Mouse (Mus musculus): ENCODE data around the gene Anks1. TPM values are rescaled to one million over a fixed set of nuclear protein-coding genes. Genes with fewer than 3 reads are reported as not detected.

The Anks1 gene
- total RNA-seq, 4 experiments from 2014 or later, result 6.3 to 9.2 (median 7.9) TPM

DNA sequence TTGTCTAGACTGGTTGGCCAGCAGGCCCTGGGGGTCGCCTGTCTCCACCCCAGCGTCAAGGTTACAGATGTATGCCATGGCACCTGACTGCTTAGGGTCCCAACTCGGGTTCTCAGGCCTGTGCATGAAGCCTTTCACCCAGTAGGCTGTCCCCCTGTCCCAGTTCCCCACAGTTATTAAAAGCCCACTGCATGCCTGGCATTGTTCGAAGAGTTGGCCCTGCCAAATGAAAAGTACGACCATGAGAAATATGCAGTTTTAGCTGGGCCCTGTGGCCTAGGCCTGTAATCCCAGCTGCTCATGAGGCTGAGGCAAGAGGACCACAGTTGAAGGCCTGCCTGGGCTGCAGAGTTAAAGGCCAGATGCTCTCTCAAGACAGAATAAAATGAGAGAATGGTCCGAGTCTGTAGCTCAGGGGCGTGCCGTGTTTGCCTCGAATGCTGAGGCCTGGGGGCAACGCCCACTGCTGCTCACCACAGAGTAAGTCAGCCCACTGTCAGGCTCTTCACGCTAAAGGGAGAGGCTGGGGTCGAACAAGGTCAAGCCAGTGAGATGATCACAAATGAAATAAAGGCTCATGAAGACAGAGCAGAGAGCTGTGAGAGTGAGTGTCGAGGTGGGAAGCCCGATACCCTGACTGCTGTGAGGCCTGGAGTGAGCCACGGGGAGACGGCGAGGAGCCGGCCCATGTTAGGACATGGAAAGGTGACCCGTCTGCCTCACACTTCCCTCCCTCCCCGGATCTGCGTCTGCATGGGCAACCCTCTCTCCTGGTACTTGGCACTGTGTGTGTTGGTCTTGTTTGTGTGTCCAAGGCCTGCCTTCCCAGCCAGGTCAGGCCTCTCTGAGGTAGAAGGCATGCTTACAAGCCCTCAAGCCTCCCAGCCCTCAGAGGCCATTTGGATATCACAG lies 110.9 kb downstream of the Anks1 start:
- peak in 1 of 2 experiments; percentile 41 for DNase-seq (ENCODE audit: low spot score in 2 of 2)

- DNase-seq (ENCODE audit: low spot score in 2 of 2), result no peak
These were observed 112.8 kb downstream of the Anks1 start for GRCm38 (mm10) chr17:28021911-28022310.

DNA sequence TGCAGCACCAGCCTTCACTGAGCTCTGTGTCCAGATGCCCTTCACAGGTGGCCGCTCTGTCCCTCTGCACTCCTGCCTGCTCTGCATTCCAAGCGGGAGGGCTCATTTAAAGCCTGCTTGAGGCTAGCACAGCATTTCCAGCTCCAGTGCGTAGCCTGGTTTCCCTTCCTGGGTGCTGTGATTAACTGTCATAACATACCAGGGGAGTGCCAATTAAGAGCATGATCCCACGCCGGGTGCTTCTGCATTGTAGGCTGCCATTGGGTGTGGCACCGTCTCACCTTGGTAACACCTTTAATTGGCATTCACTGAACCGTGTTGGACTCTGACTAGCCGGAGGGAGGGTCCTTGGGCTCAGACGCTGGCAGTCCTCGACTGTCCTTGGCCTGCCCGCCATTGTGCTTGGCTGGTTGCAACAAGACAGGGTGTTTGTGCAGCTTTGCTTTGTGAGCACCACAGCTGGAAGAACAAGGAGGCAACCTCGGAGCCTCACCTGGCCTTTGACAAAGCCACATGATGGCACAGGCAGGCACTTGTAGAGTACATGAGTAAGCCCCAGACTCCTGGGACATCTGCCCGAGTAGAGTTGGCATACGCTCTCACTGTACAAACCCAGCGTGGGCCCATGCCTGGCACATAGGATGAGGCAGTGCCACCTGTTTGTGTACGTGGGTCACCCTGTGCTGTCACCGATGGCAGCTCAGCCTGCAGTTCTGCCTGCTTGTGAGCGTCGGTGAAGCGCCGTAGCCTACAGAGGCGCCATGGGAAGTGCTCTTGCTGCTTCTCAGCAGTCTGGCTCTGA lies 113.9 kb downstream of the Anks1 start:
- DNase-seq (ENCODE audit: low spot score in 2 of 2), result no peak

GRCm38 (mm10) chr17:28025541-28025961 lies 116.4 kb downstream of the Anks1 start:
- no peak for DNase-seq (ENCODE audit: low spot score in 2 of 2)

DNA sequence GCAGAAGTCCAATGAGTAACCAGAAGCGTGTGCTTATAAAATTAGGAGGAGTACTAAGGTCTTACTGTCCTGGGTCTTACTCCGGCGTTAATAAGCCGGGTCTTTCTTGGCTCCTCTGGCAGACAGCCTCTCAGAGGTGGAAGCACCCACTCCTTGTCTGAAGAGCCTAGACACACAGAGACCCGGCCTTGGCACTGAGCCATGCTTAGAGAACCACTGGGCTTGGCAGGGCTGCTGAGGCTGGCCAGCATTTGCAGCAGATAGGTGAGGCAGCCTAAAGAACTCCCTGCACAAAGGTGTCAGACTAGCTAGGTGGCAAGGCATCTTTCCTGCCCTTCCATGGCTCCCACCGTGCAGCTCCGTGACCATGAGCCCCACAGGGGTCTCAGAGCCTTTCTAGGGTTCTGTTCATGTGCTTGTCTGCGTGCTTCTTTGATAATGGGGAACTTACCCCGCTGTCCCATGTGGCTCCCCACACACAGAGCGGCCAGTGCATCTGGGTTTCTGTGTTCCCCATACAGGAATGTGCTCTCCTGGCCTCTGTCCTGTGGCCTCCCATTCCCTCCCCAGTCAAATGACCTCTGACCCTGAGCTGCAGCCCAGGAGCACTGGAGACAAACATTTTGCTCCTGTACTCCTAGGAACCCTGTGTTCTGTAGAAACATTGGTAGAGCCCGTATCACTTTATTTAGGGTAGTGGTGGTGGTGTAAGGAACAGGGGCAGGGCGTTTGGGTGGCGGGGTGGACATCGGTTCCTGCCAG lies 117.2 kb downstream of the Anks1 start:
- DNase-seq (ENCODE audit: low spot score in 2 of 2), result no peak

DNA sequence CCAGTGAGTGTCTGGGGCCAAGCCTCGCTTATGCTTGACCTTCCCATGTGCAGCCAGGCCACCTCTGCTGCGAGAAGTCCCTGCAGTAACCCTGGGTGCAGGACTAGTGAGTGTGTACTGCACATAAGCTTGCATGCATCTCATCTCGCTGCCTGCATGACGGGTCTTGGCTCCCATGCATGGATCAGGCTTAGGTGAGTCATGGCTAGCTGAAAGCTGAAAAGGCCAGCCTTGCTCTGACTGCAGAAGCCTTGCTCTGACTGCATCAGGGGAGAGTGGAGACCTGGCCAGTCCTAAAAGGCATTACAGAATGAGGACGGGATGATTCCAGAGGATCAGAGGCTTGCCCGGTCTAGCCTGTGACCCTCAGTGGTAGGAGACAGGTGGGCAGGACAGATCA lies 118.1 kb downstream of the Anks1 start:
- no peak for DNase-seq (ENCODE audit: low spot score in 2 of 2)

DNA sequence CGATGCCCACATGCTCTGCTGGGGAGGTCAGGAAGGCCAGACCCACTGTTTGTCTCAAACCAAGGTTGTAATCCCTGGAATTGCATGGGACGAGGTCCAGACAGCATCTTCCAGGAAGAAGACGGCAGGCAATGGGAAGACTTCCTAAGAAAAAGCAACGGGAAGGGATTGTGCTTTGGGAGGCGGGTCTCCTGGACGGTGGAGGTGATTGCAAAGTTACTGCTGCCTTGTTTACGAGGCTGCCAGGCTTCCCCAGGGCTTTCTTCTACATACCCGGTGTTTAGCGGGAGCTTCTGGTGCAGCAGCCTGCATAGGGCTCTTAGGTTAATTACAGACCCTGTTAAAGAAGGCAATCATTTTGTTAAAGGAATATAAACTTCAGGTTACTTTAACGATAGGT lies 119.1 kb downstream of the Anks1 start:
- DNase-seq (ENCODE audit: low spot score in 2 of 2), result no peak

DNA sequence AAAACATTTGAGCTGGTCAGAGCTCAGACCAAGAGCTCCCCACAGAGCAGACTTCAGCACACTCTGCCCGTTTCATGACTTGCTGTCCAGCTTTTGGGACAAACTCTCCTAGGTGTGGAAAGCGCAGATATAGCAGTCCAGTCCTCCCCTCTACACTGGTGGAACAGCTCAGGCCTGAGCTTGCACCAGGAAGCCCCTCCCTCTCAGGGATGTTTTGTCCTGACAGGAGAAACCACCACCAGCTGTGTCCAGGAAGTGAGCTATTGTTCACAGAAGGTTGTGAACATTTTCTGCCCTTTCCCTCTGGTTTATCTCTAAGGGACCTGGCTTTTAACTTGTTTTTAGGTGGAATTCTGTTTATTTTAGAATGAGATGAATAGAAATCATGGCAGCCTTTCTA lies 120.2 kb downstream of the Anks1 start:
- DNase-seq (ENCODE audit: low spot score in 2 of 2), result no peak

DNA sequence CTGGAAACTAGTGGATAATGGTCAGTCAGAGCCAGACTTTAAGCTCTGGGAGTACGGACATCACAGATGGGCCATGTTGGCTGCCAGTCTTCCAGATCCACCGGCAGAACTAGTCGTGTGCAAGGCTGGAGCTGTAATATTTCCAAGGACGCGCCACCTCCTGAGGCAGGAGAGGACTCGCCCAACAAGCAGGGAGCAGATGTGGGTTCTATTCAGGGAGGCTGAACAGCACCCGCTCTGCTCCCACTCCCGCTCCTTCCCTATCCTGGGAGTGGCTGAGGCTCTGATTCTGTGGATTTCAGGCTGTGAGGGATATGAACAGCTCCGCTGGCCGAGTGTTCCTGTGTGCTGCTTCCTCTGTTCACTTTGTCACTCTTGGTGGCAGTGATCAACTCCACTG lies 121.3 kb downstream of the Anks1 start:
- DNase-seq (ENCODE audit: low spot score in 2 of 2), result no peak

DNA sequence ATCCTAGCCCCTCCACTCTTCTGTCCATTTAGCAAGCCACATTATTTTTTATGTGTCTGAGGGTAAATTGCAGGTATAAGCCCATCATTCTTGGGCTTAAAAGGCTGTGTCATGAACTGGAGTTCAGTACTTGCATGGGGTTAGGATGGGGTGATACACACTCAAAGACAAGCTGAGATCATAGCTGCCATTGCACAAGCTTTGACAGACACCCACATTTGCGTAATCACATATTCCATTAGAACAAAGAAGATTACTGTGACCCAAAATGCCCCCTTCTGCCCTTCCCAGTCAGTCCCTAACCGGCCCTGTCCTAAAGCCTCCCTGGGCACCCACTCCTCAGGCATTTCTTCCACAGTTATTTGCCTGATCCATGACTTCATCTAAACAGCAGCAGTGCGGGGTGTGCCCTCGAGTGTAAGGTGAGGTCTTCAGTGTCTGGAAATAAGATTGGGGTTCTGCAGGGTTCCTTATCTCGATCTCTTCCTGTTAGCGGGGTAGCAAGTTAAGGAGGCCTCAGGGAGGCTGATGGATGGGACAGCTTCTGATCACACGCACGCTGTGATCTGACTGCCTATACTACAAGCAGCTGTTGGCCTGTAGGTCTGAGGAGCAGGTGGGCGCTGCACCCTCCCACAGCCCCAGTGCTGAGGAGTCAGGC lies 122.3 kb downstream of the Anks1 start:
- no peak for DNase-seq (ENCODE audit: low spot score in 2 of 2)

DNA sequence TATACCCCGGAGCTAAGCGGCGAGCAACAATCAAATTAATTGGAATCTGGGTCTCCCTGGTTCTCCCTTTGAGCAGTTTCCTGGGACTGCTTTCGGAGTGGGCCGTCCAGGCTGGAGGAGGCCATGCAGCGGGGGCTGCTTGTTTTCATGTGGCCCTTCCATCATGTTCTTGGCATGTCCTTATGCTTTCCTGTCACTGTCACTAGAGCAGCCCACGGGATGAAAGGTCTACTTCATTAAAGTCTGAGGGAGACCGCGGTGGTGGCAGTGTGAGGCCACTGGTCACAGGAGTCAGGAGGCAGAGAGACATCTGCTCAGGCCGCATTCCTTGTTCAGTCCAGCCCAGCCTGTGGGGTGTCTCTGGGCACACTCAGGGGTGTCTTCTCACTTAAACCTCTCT lies 123.1 kb downstream of the Anks1 start:
- no peak for DNase-seq (ENCODE audit: low spot score in 2 of 2)

GRCm38 (mm10) chr17:28033046-28033580 lies 124.0 kb downstream of the Anks1 start:
- no peak for DNase-seq (ENCODE audit: low spot score in 2 of 2)

DNA sequence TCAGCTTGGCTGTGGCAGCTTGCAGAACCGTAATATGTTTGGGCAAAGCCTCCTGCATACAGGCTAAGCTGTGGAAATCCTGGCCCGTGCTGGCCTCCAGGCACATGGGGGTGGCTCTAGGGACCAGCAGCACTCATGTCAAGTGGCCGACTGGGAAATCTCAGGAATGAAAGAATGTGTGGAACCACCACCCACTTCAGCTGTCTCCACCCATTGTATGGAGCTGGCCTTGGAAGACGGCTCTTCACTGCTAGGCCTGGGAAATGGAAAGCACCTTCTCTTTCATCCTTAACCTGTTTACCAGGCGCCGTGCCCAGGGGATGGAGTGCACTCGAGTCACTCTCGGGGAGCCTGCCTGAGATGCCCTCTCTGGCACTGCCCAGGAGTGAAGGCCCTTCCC lies 125.9 kb downstream of the Anks1 start:
- DNase-seq (ENCODE audit: low spot score in 2 of 2), result peak in 1 of 2 experiments; percentile 41

GRCm38 (mm10) chr17:28036813-28037756 lies 128.0 kb downstream of the Anks1 start:
- DNase-seq (ENCODE audit: low spot score in 2 of 2), result no peak

- DNase-seq (ENCODE audit: low spot score in 2 of 2), result no peak
These were observed 131.5 kb downstream of the Anks1 start for GRCm38 (mm10) chr17:28040620-28041019.

- DNase-seq (ENCODE audit: low spot score in 2 of 2), result no peak
These were observed 132.2 kb downstream of the Anks1 start for GRCm38 (mm10) chr17:28041298-28041697.

- no peak for DNase-seq (ENCODE audit: low spot score in 2 of 2)
These were observed 133.2 kb downstream of the Anks1 start for GRCm38 (mm10) chr17:28042299-28042771.

- no peak for DNase-seq (ENCODE audit: low spot score in 2 of 2)
These were observed 137.9 kb downstream of the Anks1 start for GRCm38 (mm10) chr17:28047017-28047416.

DNA sequence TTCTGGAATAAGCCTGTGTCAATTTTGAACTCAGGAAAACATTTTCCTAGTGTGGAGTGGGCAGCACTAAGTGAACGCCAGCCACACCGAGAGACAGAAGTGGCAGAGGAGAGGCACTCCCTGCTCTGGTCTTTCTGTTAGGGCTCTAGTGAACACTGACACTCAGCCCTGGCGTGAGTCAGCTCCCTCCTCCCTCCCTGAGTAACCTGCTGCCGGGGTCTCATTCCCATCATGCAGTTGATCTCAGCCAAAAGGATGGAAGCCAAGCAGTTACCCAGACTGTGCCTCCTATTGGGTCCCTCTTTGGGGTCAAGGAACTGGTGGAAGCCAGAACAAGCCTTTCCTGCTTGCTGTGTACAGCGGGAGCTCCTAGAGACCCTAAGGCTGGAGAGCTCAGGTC lies 138.4 kb downstream of the Anks1 start:
- no peak for DNase-seq (ENCODE audit: low spot score in 2 of 2)

- DNase-seq (ENCODE audit: low spot score in 2 of 2), result no peak
These were observed 139.3 kb downstream of the Anks1 start for GRCm38 (mm10) chr17:28048425-28048824.
